23 mouse cellular contexts compared by ENCODE assay signal in genomic region chr12:12243148-12243547, GRCm38 (mm10). TPM values are rescaled to one million over a fixed set of nuclear protein-coding genes. Genes with fewer than 3 reads are reported as not detected.
"Had no signal": no experiment of that assay in that cellular context is flagged by ENCODE, and none has a peak within 500 bp of the region (broad histone marks: within the 10 kb centered on the region; RNA-seq: fewer than 3 reads in every experiment).

No protein-coding gene starts in this region.

- H3K4me3 ChIP-seq: layer of hippocampus, adult 2 months; limb, embryonic 10.5 days; limb, embryonic 13.5 days; liver, embryonic 12.5 days; liver, embryonic 15.5 days; lung, embryonic 15.5 days; megakaryocyte, embryonic 14.5 days; midbrain, embryonic 12.5 days; myocyte; neural tube, embryonic 13.5 days; stomach, embryonic 15.5 days had no signal

- ATAC-seq: liver, embryonic 12.5 days; midbrain, embryonic 16.5 days had no signal

- H3K4me2 ChIP-seq: limb, embryonic 13.5 days; liver, embryonic 12.5 days; liver, embryonic 15.5 days; lung, embryonic 15.5 days; midbrain, embryonic 12.5 days; neural tube, embryonic 13.5 days; stomach, embryonic 15.5 days had no signal

- H3K36me3 ChIP-seq: limb, embryonic 10.5 days; limb, embryonic 13.5 days; liver, embryonic 12.5 days; liver, embryonic 15.5 days; lung, embryonic 15.5 days; midbrain, embryonic 12.5 days; neural tube, embryonic 13.5 days; stomach, embryonic 15.5 days had no signal

- H3K9ac ChIP-seq: limb, embryonic 13.5 days; liver, embryonic 12.5 days; liver, embryonic 15.5 days; lung, embryonic 15.5 days; midbrain, embryonic 12.5 days; neural tube, embryonic 13.5 days; stomach, embryonic 15.5 days had no signal

- H3K27me3 ChIP-seq: limb, embryonic 13.5 days; liver, embryonic 12.5 days; liver, embryonic 15.5 days; lung, embryonic 15.5 days; midbrain, embryonic 12.5 days; neural tube, embryonic 13.5 days; stomach, embryonic 15.5 days had no signal

- DNase-seq: kidney, adult 18-20 months; kidney, adult 9 months; kidney, postnatal 14 days; kidney, postnatal 4 days; layer of hippocampus, adult 9-11 months; liver; lung, adult 18-20 months; lung, postnatal 10 days; lung, postnatal 36 days; right cerebral cortex, postnatal 4 days; thymus, postnatal 25 days had no signal

- H3K9me3 ChIP-seq: limb, embryonic 10.5 days; limb, embryonic 13.5 days; liver, embryonic 12.5 days; liver, embryonic 15.5 days; lung, embryonic 15.5 days; megakaryocyte, embryonic 14.5 days; midbrain, embryonic 12.5 days; neural tube, embryonic 13.5 days; stomach, embryonic 15.5 days had no signal

- H3K4me1 ChIP-seq: limb, embryonic 10.5 days; limb, embryonic 13.5 days; liver, embryonic 12.5 days; liver, embryonic 15.5 days; lung, embryonic 15.5 days; megakaryocyte, embryonic 14.5 days; stomach, embryonic 15.5 days had no signal

- H3K27ac ChIP-seq: layer of hippocampus, adult 2 months; limb, embryonic 10.5 days; limb, embryonic 13.5 days; liver, embryonic 12.5 days; liver, embryonic 15.5 days; lung, embryonic 15.5 days; midbrain, embryonic 12.5 days; neural tube, embryonic 13.5 days; stomach, embryonic 15.5 days had no signal

RNA-seq across cellular contexts. Expression of gene Fam49a, which starts 18.8 kb away (rescaled TPM):
- polyA plus RNA-seq: myocyte had no signal
